10 mouse cellular contexts compared by ENCODE assay signal in the genomic region with DNA sequence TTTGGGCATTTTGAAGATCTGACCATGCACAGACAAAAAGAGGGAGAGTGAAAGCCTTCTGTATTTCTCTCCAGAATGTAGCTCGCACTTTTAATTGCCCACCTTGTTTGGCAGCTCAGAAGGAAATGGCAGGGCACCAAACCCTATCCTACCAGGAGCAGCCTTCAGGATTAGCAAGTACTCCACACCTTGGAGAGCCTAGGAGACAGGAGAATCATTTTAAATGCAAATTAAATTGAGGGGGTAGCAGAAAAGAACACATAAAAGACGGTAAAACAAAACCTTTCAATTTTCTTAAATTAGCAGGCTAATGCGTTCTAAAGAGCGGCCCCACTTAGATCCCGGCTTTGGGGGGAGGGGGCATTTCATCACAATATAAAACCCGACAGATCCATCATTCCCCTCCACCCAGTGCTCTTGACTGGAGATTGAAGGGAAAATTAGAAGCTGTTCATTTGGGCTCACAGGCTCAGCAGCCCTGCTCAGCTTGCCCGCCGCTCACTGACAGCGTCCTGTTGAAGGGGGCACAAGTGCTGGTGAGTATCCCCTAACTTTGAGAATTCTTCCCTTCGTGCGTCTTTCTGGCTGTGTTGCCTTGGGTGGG. TPM values are rescaled to one million over a fixed set of nuclear protein-coding genes. Genes with fewer than 3 reads are reported as not detected.
DNase-seq lines count a peak whose midpoint lies in the region; TF ChIP-seq lines count a peak whose summit lies in the region.
"Had no signal": no experiment of that assay in that cellular context is flagged by ENCODE, and none has a peak within 500 bp of the region (broad histone marks: within the 10 kb centered on the region; RNA-seq: fewer than 3 reads in every experiment).

A gene (plus strand): TSS at position 233 of the 604 bp plus-strand sequence.

- peaks cover 7% of the 10 kb centered on the region; the same call in 1 of the 2 replicates for H3K4me1 ChIP-seq in olfactory bulb, adult 2 months (ENCODE audit: control insufficient read depth, insufficient read depth, low read length)
- H3K4me1 ChIP-seq: limb, embryonic 12.5 days; megakaryocyte, embryonic 14.5 days had no signal

- DNase-seq in frontal cortex, adult 2 months (ENCODE audit: extremely low spot score in 1 of 2, low spot score in 1 of 2), result peak in 1 of 2 experiments; percentile 67
- no peak for DNase-seq in frontal cortex, postnatal 36 days (ENCODE audit: low spot score in 2 of 2)
- peak; percentile 18 for DNase-seq in right cerebral cortex, postnatal 4 days
- DNase-seq in right cerebral cortex, postnatal 25 days, result no peak
- DNase-seq in layer of hippocampus, postnatal 14 days (ENCODE audit: low spot score in 2 of 2), result peak; percentile 44 to 51
- DNase-seq in cerebellum, adult 8-10 months, result no peak
- DNase-seq in urinary bladder, postnatal 25 days (ENCODE audit: low spot score), result no peak

- no peak within 1 kb of the TSS for H3K27ac ChIP-seq in olfactory bulb, adult 2 months (ENCODE audit: insufficient read depth, low read depth, low read length)
- H3K27ac ChIP-seq: limb, embryonic 12.5 days had no signal

- 15% methylated on average over 11 of the region's 11 CpGs for whole genome bisulfite sequencing in olfactory bulb, adult 2 months

- TF ChIP-seq POLR2A in olfactory bulb, adult 2 months (IDR thresholded peaks at IDR 0.05; ENCODE audit: insufficient read depth, low read depth, low read length), result no peak

- no peak within 1 kb of the TSS for H3K4me3 ChIP-seq in olfactory bulb, adult 2 months (ENCODE audit: insufficient read depth, low read depth, low read length)
- H3K4me3 ChIP-seq: limb, embryonic 12.5 days; megakaryocyte, embryonic 14.5 days had no signal

- TF ChIP-seq CTCF in olfactory bulb, adult 2 months (IDR thresholded peaks at IDR 0.05; ENCODE audit: insufficient read depth, low read depth, low read length), result no peak

RNA-seq across cellular contexts. Expression of the gene that starts here (rescaled TPM):
- polyA plus RNA-seq in frontal cortex, adult 2 months (2012; rRNA removed), result 157 and 169 TPM in 2 replicates
- total RNA-seq in layer of hippocampus, postnatal 14 days (2021), result 100 to 1,000 TPM; 276 to 284 TPM
- not detected in 2 replicates for polyA plus RNA-seq in olfactory bulb, adult 2 months (2012; ENCODE audit: insufficient read depth, insufficient read length, low replicate concordance, missing spikeins)

Comparison
In these comparisons a context has a peak if more than half of its experiments do, and no peak if none do; other contexts are left out.
1. DNase-seq: peak in right cerebral cortex, postnatal 4 days (single experiment) and layer of hippocampus, postnatal 14 days (2 of 2); none in frontal cortex, postnatal 36 days (0 of 2), right cerebral cortex, postnatal 25 days (single experiment), cerebellum, adult 8-10 months (single experiment) and urinary bladder, postnatal 25 days (single experiment).